Mouse (Mus musculus): ENCODE measurements at regions not wholly inside any gene's neighbourhood (a gene's known extent, or its start where the extent isn't known, plus 50 kb on each side); places are given as distances from the start of the nearest gene placed in this dataset.
"Not testable (repeated sequence)": the region's sequence is repeated elsewhere in the genome, so short reads cannot be mapped to it uniquely, and the experiment has no call there.

DNA sequence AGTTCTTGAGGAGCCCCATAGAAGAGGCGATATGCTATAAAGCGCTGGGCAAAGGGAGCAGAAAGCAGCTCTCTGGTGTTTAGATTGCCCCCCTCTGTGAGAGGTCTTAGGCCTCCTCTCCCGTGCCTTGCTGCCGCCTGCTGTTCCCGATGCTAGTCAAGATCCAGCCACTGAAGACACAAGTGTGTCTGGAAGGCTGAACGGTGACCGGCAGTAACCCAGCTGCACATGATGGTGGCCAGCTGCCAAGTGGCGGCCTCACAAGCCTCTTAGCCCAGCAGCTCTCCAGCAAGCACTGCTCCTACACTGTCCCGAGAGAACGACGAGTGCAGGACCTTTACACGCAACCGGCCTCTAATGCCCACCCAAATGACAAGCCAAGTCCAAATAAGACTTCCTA, 104.1 kb upstream of the Abca1 start:
- DNase-seq (ENCODE audit: low spot score), result peak; percentile 62

DNA sequence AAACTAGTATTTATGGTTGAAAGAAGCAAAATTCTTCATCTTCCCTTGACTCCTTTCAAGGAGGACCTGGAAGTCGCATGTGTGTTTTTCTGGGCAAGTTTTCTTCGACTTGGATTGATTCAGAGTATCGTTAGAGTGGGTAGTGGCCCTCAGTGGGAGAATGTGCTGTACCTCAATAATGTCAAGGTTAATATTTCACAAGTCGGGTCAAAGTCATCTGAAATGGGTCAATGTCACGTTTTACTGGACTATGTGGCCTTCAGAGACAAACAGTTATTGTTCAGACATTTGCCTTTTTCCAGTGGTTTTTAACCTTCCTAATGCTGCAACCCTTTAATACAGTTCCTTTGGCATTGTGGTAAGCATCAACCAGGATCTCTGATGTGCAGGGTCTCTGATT, 102.8 kb upstream of the Abca1 start:
- no peak for DNase-seq (ENCODE audit: low spot score)

DNA sequence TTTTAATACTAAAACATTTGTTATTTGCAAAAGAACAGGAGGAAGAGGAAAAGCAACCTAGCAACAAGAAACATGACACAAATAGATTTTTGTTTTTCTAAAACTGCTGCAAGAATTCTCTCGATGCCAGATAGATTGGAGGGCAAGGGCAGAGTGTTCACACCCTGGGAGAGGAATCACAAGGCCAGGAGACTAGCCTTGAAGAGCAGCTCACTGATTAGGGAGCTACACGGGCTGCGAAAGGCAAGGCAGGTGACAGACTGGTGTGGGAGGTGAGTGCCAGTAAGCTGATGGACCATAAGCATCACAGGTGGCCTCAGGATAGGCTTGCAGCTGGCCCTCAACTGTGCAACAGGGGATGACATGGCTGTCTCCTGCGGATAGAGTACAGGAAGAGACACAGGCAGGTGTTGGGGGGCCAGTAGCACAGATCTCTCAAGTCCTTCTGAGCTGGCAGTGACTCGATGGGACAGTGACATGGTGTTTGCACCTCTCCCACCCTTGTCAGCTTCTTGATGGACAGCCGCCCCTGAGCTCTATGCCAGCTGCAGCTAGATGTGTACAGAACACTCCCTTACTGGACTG, 102.0 kb upstream of the Abca1 start:
- no peak for DNase-seq (ENCODE audit: low spot score)

DNA sequence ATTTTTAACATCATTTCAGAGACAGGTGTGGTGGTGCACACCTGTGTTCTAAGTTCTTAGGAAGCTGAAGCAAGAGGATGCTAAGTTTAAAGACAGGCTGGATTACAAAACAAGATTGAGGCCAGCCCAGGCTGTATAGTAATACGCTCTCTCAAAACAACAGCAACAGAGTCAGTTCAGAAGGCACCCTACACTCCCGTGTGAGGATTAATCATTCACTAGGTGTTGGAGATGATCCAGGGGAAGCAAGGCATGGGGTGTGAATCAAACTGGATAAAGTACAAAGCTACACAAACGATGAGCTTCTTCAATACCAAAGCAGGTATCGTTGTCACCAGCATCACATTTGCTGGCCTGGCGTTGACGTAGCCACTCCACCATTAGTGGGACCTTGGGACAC, 99.3 kb upstream of the Abca1 start:
- no peak for DNase-seq (ENCODE audit: low spot score)

DNA sequence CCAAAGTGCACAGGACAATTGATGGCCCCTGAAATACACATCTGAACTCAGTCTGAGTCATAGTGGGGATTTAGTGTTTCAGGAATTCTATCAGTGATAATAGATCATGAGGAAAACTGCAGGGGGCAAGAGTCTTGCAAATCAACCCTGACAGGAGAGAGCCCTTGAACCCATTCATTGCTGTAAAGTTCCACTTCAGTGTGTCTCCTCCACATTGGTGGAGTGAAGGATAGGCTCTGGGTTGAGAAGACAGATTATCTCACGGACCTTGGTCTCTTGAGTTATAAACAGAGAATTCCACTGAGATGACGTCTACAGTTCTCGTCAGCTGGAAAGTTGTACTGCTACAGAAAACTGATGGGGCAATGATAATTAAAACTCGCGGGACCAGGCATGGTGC, 97.3 kb upstream of the Abca1 start:
- no peak for DNase-seq (ENCODE audit: low spot score)

DNA sequence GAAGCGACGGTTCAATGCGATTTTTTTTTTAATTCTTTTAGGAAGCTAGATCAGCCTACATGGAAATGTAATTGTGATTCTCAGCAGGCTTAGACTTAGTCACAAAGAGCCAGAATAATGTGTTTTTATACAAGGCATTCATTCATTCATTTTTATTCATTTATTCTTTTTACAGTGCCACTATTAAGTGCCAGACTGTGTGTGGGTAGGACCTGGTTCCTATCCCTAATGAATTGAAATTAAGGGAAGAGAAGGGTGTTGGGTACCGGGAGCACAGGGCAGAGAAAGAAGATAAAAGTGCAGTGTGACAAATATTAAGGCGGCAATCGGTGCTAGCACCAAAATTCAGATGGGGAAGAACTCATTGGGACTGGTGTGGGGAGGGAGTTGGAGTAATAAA, 94.8 kb upstream of the Abca1 start:
- DNase-seq (ENCODE audit: low spot score), result no peak

DNA sequence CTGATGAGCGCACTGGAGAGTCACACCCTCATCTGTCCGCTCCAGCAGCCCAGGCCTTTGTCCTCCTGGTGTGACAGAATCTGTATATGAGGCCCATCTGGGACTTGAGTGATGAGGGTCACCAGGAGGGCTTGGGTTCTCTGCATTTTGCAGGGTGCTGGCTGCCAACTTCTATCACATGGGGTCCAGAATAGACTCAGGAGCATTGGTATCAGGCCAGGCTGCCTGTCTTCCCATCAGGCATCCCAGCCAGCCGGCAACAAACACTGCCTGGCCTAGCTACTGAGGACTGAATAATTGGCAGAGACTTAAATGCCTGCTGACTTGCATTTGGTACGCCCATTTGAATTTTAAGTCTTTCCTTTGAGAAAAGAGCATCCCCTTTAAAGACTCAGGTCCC, 94.0 kb upstream of the Abca1 start:
- DNase-seq (ENCODE audit: low spot score), result no peak

DNA sequence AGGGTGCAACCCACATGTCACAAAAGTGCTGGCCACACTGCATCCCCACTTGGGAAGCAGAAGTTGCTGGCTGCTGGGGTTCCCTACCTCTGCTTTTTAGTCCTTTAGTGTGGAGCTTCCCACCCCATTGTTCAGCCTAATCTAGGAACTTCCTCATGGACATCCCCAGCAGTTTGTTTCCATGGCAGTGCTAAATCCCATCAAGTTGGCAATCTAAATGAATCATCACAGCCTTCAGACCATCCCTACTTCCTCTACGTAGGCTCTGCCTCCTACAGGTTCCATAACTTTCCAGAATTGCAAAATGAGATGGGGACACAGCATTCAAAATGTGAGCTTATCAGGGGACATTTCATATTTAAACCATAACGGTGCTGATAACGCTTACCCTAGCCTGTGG, 90.6 kb upstream of the Abca1 start:
- no peak for DNase-seq (ENCODE audit: low spot score)

DNA sequence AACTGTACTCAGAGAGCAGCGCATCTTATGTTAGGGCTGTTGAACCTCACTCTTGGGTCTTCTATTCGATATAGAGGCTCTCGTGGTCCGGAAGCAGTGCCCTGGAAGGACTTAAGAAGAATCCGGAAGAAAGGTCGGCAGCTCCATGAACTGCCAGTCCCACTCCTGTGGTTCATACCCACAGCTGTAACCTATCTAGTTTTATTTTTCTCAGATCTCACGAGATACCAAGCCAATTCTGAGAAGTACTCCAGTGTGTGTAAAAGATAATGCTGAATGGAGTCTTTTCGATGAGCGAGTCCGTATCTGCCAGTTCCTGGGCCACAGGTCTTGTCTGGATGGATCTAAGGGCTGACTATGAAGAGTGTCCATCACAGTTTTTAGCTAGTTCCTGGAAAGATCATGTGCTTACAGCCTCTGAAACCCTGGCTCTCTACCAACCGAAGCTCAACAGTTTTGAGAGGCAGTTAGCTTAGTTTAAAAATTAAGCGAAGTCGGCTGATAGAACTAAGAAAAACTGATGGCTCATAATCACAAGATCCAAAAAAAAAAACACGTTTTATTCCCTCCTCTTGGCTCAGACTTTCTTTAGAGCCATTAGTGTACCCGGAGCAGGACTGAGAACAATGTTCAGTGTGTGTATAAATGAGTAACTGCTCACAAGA, 86.5 kb upstream of the Abca1 start:
- no peak for DNase-seq (ENCODE audit: low spot score)

DNA sequence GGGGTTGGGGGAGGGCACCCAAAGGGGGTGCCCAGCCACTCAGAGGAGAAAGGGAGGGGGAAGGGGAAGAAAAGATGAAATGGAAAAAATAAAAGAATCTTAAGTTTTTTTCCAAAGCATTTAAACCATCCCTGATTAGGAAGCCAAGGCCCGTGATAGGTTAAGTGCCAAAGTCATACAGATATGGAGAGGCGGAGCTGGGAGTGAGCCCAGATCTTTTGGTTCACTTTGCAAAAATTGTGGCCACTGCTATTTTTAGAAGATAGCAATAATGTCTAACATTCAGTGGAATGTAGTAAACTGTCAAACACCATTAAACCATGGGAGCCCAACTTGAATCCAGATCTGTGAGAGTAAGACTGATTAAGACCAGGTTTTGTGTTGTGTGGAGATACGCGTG, 85.9 kb upstream of the Abca1 start:
- no peak for DNase-seq (ENCODE audit: low spot score)

DNA sequence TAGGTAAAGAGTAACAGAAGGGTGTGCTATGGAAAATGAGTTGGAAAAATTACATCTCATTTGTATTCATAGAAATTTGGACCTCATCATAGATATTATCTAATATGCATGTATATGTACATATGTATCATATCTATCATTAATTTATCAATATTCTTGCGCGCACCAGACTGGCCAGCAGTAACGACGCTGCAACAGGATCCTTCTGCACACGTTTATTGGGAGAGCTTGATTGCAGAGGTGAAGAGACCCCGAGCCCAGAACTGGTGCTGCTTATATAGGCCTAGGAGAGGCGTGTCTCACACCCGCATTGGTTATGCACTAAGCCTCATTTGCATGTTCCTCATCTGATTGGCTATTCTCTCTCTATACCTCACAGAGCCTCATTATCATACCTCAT, 83.8 kb upstream of the Abca1 start:
- DNase-seq (ENCODE audit: low spot score), result not testable (repeated sequence)

DNA sequence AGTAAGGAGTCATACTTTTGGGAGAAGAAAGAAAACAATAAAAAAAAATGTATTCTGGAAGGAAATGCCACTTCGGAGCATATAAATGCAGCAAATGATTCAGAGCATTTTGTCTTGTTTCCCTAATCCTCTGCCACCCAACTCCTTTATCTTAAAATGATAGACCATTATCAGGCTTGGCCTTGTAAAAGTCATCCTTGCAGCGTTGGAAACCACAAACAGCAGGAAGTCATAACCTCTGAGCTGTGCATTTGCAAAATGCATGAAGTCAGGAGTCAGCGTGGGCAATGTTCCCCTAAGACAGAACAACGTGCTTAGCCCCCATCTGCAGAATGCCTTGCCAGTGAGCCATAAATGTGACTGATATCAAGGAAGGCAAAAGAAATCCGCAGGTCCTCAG, 80.2 kb upstream of the Abca1 start:
- DNase-seq (ENCODE audit: low spot score), result no peak

DNA sequence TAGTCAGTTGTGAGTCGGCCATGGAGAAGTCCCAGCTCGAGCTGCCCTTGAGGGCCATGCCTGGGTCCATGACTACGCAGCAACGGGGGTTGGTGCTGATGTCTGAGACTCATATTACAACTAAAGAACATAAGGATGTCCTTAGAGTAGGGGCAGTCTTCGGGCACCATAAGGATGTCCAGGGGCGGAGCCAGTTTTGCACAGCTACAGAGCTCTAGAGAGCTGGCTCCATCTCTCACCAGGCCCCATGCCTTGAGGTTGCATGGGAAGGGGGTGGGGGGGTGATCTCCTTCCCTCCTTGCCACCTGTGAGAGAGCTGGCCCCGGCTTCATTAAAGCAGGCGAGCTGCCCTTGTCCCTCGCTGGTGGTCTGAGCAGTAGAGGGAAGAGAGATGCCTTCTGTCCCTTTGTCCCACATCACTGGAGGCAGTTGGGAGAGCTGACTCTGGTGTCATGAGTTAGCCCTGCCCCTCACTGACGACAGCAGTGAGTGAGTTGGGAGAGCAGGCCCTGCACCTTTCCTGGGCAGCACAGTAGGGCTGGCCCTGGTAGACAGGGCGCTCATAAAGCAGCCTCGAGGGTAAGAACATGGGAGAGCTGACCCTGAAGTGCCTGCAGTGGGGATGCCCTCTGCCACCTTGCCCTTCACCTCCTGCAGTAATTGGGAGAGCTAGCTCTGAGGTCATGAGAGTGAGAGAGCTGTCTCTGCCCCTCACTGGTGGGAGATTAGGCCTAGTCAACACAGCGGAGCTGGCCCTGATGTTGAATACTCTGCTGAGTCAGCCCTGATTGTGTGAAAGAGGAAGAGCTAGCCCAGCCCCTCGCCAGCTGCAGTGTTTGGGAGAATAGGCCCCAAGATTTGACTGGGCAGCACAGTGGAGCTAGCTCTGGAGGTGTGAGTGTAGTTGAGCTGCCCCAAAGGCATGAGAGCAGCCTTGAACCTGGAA, 78.9 kb upstream of the Abca1 start:
- no peak for DNase-seq (ENCODE audit: low spot score)

DNA sequence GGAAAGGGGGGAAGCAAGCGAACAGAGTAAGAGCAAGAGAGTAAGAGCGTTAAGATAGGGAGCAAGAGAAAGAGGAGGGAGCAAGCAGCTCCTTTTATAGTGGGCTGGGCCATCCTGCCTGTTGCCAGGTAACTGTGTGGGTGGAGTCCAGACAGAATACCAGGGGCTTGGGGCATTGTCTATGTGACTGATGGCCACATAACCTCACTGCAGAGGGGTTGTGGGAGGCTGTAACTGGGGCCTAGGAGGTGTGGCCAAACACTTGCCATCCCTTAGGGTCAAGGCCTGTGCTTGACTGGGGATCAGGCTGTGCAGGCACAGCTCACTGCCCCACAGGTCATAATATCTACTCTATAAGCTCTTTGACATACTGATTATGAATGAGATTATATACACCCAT, 76.2 kb upstream of the Abca1 start:
- no peak for DNase-seq (ENCODE audit: low spot score)

DNA sequence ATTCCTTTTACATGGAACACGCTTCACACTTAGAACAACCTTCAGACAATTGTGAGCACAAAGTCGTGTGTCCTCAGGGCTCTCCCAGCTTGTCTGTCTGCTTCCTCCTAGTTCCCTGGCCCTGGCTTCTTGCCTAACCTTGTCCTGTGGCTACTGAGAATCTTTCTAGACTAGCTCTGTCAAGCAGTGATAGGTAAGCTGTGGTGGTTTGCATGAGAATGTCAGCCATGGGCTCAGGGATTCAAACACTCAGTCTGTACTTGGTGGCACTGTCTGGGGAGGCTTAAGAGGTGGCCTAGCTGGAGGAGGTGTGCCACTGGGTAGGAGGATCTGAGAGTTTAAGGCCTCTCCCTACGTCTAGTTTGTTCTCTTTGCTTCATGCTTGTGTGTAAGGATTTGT, 72.7 kb upstream of the Abca1 start:
- no peak for DNase-seq (ENCODE audit: low spot score)

DNA sequence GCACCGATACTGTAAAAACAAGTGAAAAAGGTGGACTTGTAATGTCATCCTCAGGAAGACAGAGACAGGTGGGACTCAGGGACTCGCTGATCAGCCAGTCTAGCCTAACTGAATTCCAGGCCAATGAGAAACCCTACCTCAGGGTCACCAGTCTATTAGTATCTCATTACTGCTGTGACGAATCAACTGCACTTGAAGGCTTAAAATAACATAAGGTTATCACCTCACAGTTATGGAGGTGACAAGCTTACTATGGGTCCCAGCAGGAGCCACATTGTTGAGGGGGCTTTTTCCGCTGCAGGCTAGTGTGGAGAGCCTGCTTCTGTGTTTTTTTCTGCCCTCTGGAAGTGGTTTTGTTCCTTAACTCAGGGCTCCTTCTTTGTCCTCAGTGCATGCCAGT, 72.2 kb upstream of the Abca1 start:
- DNase-seq (ENCODE audit: low spot score), result no peak

DNA sequence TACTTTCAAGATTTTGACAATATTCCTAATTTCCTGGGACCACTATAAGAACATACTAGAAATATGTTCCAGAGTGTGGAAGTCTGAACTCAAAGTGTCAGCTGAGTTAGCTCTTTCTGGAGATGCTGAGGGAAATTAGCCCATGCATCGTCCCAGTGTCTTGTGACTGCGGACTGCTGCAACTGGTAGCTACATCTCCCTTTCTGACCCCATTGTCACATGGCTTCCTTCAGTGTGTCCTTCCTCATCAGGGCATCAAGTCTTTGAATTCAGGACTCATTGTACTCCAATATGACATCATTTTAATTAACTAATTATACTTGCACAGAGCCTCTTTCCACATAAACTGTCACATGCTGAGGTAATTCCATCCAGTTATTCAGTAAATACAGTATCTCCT, 71.4 kb upstream of the Abca1 start:
- DNase-seq (ENCODE audit: low spot score), result no peak

DNA sequence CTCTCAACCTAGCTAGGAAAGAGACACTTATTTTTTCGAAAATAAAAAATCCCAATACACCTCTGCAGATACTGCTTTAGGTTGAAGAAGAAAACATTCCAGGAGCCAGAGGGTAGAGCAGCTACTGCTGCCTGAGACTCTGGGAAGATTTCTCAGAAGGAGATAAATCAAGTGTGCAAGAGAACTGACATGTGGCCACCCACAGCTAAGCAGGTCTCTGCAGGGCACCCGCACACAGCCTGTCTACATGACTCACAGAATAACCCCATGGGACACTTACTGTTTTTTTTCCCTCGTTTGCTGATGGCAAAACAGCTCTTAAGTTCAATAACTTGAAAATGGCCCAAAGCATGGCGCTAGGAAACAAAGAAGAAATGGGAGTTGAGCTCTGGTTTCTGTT, 68.7 kb upstream of the Abca1 start:
- no peak for DNase-seq (ENCODE audit: low spot score)

DNA sequence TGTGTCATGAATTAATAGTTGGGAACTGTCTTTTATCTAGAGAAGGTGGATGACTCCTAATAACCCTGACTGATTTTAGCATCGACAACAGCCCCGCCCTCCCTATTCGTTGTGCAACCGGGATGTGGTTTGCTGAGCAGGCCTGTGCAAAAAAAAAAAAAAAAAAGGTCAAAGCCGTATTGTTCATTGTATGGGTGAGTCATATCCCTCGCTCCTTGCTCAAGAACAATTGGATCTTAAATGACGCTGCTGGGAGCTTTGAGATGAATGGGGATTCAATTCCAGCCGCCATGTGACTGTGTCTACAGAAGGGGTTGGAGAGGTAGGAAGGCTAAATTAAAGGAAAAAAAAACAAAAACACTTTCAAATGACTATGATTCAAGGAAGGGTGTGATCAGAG, 68.1 kb upstream of the Abca1 start:
- no peak for DNase-seq (ENCODE audit: low spot score)

DNA sequence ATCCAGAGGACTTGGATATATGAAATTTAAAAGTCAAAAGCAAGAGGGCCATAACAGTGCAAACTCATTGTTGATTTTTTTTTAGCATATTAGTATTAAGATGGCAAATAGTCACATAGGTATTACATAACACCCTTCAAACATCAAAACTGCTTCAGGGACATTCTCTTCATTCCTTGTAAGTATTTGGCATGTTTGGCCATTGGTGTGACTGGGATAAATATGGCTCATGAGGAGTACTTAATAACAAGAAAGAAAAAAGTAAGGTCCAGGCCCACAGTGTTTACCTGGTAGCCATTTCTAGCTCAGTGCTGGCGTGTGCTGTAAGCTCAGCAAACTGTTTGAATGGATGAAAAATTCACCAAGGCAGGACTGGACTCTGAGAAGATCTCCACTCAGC, 67.4 kb upstream of the Abca1 start:
- DNase-seq (ENCODE audit: low spot score), result no peak

DNA sequence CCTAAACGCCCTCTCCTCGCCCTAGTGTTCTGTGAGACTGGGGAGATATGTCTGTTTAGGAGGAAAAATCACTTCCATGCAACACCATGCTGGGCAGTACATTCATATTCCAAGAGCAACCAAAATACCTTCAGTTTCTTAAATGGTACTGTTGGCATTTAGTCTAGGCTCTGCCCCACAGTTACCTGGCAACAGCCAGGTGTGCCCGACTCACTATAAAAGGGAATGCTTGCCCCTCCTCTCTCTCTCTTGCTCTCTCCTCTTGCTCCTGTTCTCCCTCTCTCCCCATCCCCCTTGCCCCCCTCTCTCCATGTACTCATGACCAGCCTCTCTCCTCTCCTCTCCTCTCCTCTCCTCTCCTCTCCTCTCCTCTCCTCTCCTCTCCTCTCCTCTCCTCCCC, 66.7 kb upstream of the Abca1 start:
- no peak for DNase-seq (ENCODE audit: low spot score)

DNA sequence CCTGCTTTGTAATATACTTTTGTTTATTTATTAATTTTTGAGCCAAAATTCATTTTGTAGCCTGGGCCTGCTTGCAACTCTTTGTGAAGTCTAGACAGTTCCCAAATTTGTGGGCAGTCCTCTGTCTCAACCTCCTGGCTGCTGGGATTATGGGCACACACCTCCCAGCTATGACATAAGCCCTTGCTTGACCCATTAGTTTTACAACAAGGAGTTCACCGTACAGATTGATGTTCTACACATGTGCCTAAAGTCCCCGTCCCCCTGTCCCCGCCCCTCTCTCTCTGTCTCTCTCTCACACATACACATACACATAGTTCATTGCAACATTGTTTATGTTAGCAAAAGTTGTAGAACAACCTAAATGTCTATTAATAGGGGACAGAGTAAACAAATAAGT, 63.7 kb upstream of the Abca1 start:
- DNase-seq (ENCODE audit: low spot score), result no peak

DNA sequence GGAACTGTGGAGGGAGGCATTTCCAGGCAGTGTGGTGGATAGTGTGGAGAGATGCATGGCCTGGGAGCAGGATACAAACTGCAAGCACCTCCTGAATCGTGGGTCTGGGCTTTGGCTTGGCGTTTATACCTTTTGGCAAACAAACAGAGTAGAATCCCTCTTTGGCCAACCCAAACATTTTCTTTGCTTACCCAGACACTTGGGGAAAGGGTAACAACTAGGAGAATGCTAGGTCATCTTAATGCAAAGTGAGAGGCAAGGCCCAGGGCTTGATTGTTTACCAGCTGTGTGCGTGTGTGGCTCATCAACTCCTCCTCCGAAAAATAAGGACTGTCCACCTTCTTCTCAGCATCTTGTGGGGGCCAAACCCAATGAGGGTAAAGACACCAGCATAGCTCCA, 61.1 kb upstream of the Abca1 start:
- DNase-seq (ENCODE audit: low spot score), result no peak
